Mouse (Mus musculus) forebrain, embryonic 11.5 days (tissue): ENCODE measurements around the gene Cenpv. TPM values are rescaled to one million over a fixed set of nuclear protein-coding genes. Genes with fewer than 3 reads are reported as not detected.

Experiments
- ATAC-seq: fragments of 200-750 bp; cut with Nextera tagmentation; replicated peaks from 2 replicates; pipeline ENCODE4 v1.8.0; 2017; ENCODE audit warnings: moderate TSS enrichment; ENCODE audit not compliant: low FRiP score
- DNase-seq: peaks from one replicate; pipeline ENCODE4 v3.0.0-alpha.2; 2017; ENCODE audit warnings: low spot score
- H3K27ac ChIP-seq: fragments of 300-500 bp; sonication (generic); 2 replicates; pipeline ENCODE4 v1.5.1; 2014; ENCODE audit warnings: low read depth, low read length
- H3K27me3 ChIP-seq: fragments of 300-500 bp; sonication (generic); 2 replicates; pipeline ENCODE4 v1.6.1; 2014; ENCODE audit warnings: mild to moderate bottlenecking, low read length, mixed read lengths; ENCODE audit not compliant: control insufficient read depth, insufficient read depth
- H3K36me3 ChIP-seq: fragments of 300-500 bp; sonication (generic); 2 replicates; pipeline ENCODE4 v1.6.1; 2014; ENCODE audit warnings: mild to moderate bottlenecking, low read length, moderate library complexity, mixed read lengths; ENCODE audit not compliant: control insufficient read depth, insufficient read depth
- H3K4me1 ChIP-seq: fragments of 300-500 bp; sonication (generic); replicated peaks from 2 replicates; pipeline ENCODE4 v1.6.1; 2014; ENCODE audit warnings: low read length, mixed read lengths; ENCODE audit not compliant: control insufficient read depth, insufficient read depth
- H3K4me2 ChIP-seq: fragments of 300-500 bp; sonication (generic); 2 replicates; pipeline ENCODE4 v1.6.1; 2014; ENCODE audit warnings: low read depth, mild to moderate bottlenecking, low read length, moderate library complexity, mixed read lengths; ENCODE audit not compliant: severe bottlenecking
- H3K4me3 ChIP-seq: fragments of 300-500 bp; sonication (generic); 2 replicates; pipeline ENCODE4 v1.5.1; 2014; ENCODE audit warnings: low read depth, low read length
- H3K9ac ChIP-seq: fragments of 300-500 bp; sonication (generic); 2 replicates; pipeline ENCODE4 v1.6.1; 2014; ENCODE audit warnings: low read length
- H3K9me3 ChIP-seq: fragments of 300-500 bp; sonication (generic); 2 replicates; pipeline ENCODE4 v1.6.1; 2016; ENCODE audit warnings: low read length, mixed read lengths; ENCODE audit not compliant: control insufficient read depth
- WGBS: fragments of 180-500 bp; shearing (Covaris S2); extraction: QIAGEN DNeasy Blood & Tissue Kit; methylation state at CpG from one replicate; pipeline ENCODE4 v1.1.7; 2014; 5-methylcytosine and 5-hydroxymethylcytosine counted together
- polyA plus RNA-seq: library from polyadenylated mRNA; unstranded; fragments of >200 nt; fragmentation: Nextera tagmentation; extraction: Ambion mirVana; gene quantifications from 2 replicates; pipeline ENCODE4 v1.2.1, GENCODE M21; 2014

Cenpv gene
- polyA plus RNA-seq, result 61.5 and 79.6 TPM in 2 replicates

- Histone ChIP-seq H3K9ac (peak within 1 kb of the TSS; percentile 97), H3K4me2 (peak within 1 kb of the TSS; percentile 85), H3K9me3 (no peaks in the 10 kb centered on the region), H3K4me1 (no peaks in the 10 kb centered on the region), H3K27me3 (no peaks in the 10 kb centered on the region; the same call in 1 of the 2 replicates), H3K36me3 (no peaks in the 10 kb centered on the region), H3K27ac (peak within 1 kb of the TSS; percentile 31), H3K4me3 (peak within 1 kb of the TSS; percentile 87)
- peak; percentile 87 for DNase-seq
- WGBS, result 8% methylated on average over 49 of the region's 57 CpGs
- ATAC-seq, result peak; percentile 71
These were observed at the start of gene Cenpv for GRCm38 (mm10) chr11:62539089-62539890. Cenpv (minus strand) TSS chr11:62539261.

DNA sequence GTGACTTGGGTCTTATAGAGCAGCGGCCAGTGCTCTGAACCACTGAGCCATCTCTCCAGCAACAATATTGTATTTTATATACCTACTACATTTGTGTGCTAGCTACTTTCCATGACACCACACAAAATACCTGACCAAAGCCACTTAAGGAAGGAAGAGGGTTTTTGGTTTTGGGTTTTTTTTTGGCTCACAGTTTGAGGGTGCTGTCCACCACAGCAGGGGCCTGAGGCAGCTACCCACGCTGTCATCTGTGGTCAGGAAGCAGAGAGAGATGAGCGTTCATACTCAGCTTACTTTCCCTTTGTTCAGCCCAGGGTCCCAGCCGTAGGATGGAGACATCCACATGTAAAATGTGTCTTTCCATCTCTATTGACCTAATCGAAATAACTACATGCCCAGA, 48.0 kb upstream of the Cenpv start:
- no peak overlapping the region for H3K4me3 ChIP-seq
- H3K27ac ChIP-seq, result 0 out of 2 replicates have a peak overlapping the region, but pooled peaks have one; percentile 12
- no peak for DNase-seq
- H3K9ac ChIP-seq, result no peak overlapping the region
- no peaks in the 10 kb centered on the region for H3K27me3 ChIP-seq
- ATAC-seq, result no peak
- H3K9me3 ChIP-seq, result no peaks in the 10 kb centered on the region
- 88% methylated on average over 5 of the region's 5 CpGs for WGBS
- no peaks in the 10 kb centered on the region for H3K36me3 ChIP-seq
- H3K4me2 ChIP-seq, result no peak overlapping the region
- H3K4me1 ChIP-seq, result no peaks in the 10 kb centered on the region

DNA sequence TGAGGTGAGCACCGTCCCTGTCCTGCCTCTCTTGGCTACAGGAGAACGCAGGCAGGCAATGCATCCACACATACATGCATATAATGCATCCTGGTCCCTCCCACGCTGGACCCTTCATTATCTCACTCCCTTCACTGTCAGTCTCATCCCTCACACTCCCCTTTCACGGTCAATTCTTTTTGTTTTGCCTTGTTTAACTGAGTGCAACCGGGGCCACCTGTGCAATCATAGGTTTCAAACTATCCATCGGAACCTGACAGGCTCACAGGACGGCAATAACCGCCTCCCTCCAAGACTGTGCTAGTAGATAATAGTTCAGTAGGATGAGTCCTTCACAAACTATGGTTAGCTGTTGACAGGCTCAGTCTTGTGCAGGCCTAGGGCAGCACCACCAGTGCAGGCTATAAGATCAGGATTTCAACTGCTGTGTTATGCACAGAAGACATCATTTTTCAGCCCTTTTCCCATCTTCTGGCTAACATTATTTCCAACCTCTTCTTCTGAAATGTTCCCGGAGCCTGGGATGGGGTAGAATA, 45.7 kb upstream of the Cenpv start:
- ATAC-seq (no peak), DNase-seq (no peak)
- Histone ChIP-seq H3K9me3 (no peaks in the 10 kb centered on the region), H3K4me2 (no peak overlapping the region), H3K9ac (no peak overlapping the region), H3K36me3 (no peaks in the 10 kb centered on the region), H3K27me3 (no peaks in the 10 kb centered on the region), H3K4me1 (no peaks in the 10 kb centered on the region), H3K27ac (no peak overlapping the region), H3K4me3 (no peak overlapping the region)
- WGBS, result 88% methylated on average over 9 of the region's 9 CpGs

DNA sequence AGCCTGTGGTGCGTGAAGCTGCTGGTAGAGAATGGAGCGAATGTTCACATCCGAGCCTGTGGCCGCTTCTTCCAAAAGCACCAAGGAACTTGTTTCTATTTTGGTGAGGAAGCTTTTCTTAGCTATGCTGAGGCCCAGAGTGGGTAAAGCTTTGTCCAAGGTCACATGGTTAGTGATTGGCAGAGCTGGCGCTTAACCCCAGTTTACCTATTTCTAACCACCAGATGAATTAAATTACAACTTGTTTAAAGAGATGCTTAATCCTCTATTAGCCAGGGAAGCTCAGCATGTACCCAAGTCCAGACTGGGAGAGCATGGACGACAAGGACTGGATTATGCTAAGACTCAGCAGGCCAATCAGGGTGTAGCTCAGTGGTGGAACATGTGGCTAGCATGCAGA, 44.0 kb upstream of the Cenpv start:
- no peak for DNase-seq
- no peaks in the 10 kb centered on the region for H3K9me3 ChIP-seq
- WGBS, result 67% methylated on average over 6 of the region's 6 CpGs
- no peak overlapping the region for H3K27ac ChIP-seq
- no peaks in the 10 kb centered on the region for H3K4me1 ChIP-seq
- no peaks in the 10 kb centered on the region for H3K27me3 ChIP-seq
- ATAC-seq, result no peak
- H3K36me3 ChIP-seq, result no peaks in the 10 kb centered on the region
- no peak overlapping the region for H3K4me3 ChIP-seq
- no peak overlapping the region for H3K4me2 ChIP-seq
- no peak overlapping the region for H3K9ac ChIP-seq

- Histone ChIP-seq H3K4me2 (no peak overlapping the region; the same call in 1 of the 2 replicates), H3K27me3 (peaks cover 3% of the 10 kb centered on the region; the same call in 1 of the 2 replicates), H3K9me3 (no peaks in the 10 kb centered on the region), H3K36me3 (no peaks in the 10 kb centered on the region), H3K4me3 (peak overlapping the region; percentile 44), H3K27ac (no peak overlapping the region), H3K9ac (no peak overlapping the region), H3K4me1 (peaks cover 8% of the 10 kb centered on the region; the same call in 1 of the 2 replicates)
- ATAC-seq, result no peak
- no peak for DNase-seq
- WGBS, result 66% methylated on average over 16 of the region's 16 CpGs
These were observed 37.6 kb upstream of the Cenpv start for GRCm38 (mm10) chr11:62576530-62577152.

DNA sequence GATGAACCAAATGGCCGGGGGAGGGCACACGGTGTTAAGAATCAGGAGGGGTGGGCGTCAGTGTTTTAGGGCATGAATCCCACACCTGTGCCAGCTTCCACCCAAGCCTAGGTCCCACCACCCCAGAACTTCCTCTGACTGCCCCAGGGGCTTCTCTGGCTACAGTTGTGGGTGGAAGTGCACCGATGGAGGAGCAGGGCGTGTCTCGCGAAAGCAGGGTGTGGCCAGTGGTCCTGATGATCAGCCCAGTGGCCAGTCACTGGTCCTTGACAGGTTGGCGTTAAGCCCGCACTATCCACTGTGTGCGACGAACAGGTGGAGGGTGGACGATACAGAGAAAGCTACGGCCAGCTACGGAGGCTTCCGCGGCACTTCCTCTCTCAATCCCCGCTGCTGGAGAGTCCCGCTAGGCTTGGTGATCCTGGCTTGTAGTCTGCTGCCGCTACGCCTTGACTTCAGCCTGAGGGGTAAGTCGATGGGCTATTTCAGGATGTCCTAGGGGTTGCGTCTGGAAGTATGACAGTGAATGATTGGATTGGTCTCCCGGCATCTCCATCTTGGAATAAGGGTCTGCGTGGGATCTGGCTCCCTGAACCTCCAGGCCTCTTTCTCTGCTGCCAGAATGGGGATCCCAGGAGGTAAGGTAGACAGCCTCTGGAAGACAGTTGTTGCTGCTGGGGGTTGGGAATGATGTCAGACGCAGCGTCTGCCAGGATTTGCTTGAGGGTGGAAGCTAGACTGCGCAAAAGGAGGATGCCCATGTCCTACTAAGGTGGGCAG, 36.8 kb upstream of the Cenpv start:
- peak; percentile 55 for ATAC-seq
- Histone ChIP-seq H3K9ac (peak overlapping the region; percentile 59), H3K4me3 (peak overlapping the region; percentile 44), H3K36me3 (no peaks in the 10 kb centered on the region), H3K9me3 (no peaks in the 10 kb centered on the region), H3K27me3 (peaks cover 3% of the 10 kb centered on the region; the same call in 1 of the 2 replicates), H3K4me1 (peaks cover 8% of the 10 kb centered on the region; the same call in 1 of the 2 replicates), H3K27ac (no peak overlapping the region), H3K4me2 (peak overlapping the region; percentile 98)
- 7% methylated on average over 27 of the region's 27 CpGs for WGBS
- no peak for DNase-seq

DNA sequence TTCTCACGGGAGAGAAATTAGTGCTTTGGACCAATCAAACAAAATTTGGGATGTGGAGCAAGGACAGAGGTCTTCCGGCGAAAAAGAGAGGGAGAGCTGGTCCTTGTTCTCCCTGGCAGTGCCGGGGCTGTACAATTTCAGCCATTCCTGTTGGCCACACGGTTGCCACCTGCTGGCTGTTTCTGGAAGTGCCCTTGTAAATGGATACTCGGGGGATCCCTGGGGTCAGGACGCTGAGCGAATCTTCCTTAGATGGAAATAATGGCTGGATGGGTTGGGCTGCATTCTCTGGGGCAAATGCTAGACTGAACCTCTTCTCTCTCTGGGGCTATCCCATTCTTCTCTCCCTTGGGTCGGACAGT, 36.2 kb upstream of the Cenpv start:
- Histone ChIP-seq H3K4me2 (peak overlapping the region; percentile 98), H3K4me1 (peaks cover 8% of the 10 kb centered on the region; the same call in 1 of the 2 replicates), H3K27ac (no peak overlapping the region), H3K36me3 (no peaks in the 10 kb centered on the region), H3K9me3 (no peaks in the 10 kb centered on the region), H3K27me3 (peaks cover 3% of the 10 kb centered on the region; the same call in 1 of the 2 replicates), H3K4me3 (peak overlapping the region; percentile 44), H3K9ac (peak overlapping the region; percentile 59)
- DNase-seq, result peak; percentile 93
- peak; percentile 71 for ATAC-seq
- WGBS, result 2% methylated on average over 9 of the region's 9 CpGs

DNA sequence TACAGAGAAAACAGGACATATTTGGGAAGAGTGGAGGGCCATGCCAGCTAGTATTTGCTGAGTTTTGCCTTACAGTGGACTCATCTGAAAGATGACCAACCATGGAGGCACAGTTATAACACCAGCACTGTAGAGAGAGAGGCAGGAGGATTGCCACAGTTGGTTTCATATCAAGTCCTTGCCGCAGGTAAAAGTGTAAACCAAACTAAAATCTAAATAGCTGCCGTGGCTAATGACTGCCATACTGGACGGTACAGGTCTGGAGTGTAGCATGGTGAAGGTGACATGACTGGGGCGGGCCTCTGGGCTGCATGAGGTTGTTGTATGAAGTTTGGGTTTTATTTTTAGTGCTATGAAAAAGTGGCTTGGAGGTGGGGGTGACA, 35.6 kb upstream of the Cenpv start:
- Histone ChIP-seq H3K4me3 (no peak overlapping the region), H3K27ac (no peak overlapping the region)
- 85% methylated on average over 4 of the region's 4 CpGs for WGBS

More for the DNA sequence above, 35.6 kb upstream of the Cenpv start:
- Histone ChIP-seq H3K27me3 (peaks cover 3% of the 10 kb centered on the region; the same call in 1 of the 2 replicates), H3K9ac (no peak overlapping the region), H3K4me2 (no peak overlapping the region), H3K4me1 (peaks cover 8% of the 10 kb centered on the region; the same call in 1 of the 2 replicates), H3K36me3 (no peaks in the 10 kb centered on the region), H3K9me3 (no peaks in the 10 kb centered on the region)
- ATAC-seq (no peak), DNase-seq (no peak)
